Mouse (Mus musculus): Measurements from ENCODE around the gene Daam1.

Daam1 gene

DNA sequence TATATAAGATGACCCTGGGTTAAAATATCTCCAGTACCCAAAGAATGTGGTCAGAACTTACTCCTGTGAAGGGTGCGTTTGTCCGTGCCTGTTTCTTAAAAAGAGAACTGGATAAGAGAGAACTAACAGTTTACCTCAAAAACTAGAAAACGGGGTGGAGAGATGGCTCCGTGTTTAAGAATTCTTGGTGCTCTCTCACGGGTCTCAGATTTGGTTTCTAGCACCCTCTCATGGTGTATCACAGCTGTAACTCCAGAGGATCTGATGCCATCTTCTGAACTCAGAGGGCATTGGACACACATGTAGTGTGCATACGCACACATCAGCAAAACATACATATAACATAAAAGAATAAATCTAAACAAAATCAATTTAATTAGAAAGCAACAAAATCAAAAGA is 181.2 kb downstream of the Daam1 start:
- DNase-seq: no peak

DNA sequence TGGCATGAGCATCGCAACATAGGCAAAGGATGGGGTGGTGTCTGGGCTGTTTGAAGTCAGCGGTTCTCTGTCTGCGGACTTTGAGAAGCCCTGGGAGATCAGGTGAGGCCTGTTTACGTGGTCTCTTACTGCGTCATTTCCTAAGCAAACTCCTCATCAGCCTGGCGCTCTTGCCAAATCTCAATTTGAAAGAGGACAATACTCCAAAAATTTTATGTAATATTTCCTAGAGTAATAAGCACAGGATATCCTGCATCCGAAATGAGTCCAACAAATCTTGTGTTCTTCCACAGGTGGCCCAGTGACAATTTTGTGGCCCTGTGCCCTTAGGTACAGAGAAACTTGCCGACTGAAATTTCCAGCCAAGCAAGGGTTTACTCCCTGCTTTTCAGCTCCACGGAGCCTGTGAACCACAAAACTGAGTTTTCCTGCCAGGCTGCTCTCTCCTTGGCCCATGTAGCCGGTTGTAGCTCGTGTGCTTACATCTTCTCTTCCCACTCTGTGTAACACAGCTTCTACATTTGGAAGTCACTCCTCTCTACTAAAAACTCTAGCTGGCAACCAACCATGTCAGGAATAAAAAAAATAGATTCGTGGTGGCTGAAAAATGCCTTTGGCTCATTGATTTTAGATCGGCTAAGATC is 183.0 kb downstream of the Daam1 start:
- no peak for DNase-seq

DNA sequence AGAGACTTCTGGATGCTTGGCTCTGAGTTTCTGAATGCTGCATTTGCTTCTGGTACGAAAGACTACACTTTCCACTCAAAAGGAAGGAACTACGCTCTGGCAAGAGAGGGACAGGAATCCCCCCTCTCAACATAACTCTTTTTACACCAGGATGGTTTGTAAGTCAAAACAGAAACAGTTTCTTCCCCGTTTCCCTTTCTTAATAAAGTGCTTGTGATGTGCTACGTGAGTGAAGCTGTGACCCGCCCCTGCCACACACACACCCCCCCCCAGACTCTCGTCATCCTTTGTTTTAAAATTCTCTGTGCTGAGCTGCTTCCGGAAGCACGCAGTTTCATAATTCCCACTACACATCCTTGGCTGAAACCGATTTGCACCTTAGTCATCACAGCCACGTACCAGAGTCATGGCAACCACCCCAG is 183.5 kb downstream of the Daam1 start:
- DNase-seq: no peak

DNA sequence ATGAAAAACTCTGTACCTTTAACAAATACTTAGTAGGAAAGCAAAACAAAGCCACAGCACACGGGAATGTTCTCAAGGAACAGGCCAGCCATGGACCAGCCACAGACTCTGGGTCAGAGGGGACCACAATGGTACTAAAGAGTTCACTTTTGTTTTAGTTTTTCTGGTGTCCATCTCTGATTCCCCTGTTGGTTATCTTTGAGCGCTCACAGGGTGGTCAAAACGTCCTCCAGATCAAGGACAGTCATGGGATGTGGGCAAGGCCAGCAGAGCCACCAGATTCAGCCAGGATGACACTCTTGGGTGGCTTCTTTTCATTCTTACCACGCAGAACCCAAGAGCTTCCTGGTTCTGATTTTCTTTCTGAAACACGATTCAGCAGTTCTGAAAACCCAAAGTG is 184.4 kb downstream of the Daam1 start:
- no peak for DNase-seq

DNA sequence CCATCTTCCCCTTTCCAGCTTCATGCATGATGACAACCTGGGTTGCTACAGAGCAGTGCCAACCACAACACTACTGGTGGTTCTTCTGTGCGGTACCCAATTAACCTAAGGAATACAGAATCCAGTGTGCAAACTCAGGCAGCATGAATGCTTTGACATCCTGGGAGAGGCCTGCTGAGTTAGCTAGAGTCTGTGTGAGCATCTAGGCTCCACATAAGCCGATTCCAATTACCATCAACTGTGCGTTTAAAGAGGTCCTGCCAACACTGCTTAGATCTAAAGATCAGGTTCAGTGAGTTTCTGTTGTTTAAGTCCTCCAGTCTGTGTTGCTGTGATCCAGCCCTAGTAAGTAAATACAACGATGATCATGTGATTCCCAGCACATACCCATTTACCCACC is 189.4 kb downstream of the Daam1 start:
- no peak for DNase-seq

DNA sequence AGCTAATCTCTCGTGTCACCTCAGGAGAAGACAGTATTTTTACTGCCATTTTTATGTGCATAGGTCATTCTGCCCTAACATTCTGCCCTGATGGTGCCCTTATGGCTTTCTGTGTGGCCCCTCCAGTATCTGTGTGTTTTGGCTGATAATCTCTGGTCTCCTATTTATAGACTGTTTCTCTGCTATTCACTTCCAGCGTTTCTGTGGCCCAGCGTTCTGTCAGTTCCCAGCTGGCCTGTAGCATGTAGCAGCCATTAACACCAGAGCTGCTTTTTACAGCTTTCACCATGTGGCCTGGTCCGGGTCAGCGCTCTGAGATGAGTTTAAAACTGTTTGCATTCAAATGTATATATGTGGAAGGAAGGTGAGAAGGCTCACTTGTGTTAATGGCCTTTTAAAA is 190.7 kb downstream of the Daam1 start:
- DNase-seq: no peak

DNA sequence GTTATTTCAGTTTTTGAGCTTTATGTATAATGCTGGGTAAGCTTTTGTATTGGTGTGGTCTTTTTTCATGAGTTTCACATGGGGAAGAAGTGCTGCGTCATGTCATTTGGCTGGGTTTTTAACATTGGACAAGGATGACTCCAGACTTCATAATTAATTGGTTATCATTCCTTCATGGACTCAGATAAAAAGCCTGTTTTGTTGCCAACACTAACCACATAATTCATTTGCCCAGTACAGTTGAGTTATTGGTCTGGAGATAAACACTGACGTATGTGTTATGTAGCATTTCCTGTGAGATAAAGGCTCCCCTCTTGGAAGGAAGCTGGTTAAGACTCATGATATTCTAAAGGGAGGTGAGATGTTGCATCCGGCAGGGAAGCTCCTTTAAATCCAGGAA is 191.9 kb downstream of the Daam1 start:
- DNase-seq: no peak

DNA sequence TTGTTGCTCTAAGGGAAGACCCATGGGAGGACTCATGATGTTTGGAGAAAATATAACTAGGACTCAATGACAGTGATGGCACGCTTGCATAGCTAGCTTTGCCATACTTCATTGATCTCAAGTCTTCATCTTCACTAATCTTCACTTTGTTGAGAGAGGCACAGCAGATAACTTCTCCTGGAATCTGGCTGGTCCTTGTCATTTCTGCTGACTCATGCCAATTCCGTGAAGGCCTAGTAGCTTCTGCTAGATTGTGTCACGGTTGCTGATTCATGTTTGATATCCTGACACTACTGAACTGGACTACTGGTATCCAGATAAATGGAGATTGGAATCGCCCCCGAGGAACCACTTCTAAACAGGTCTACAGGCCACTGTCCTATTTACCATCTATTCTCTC is 192.7 kb downstream of the Daam1 start:
- DNase-seq: no peak

DNA sequence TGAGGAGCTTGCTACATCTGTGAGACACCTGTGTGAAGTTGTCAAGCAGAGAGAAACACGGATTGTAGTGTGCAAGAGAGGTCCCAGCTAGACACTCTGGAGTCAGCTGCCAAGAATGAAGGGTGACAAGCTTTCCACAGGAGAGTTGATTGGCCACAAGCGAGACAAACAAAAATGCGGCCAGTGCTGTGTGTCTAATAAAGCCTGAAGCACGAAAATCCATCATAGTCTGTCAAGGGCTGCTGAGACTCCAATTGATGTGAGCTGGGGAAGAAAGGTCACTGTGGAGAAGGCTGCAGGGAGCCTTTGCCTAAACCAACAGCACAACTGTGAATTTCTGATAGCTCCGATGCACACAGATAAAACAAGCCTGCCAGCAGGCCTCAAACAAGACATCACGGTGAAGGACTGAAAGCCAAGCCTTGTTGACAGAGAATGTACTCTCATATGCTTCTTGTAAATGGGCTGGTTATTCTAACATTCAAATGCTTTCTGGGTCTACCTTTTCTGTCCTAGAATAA is 194.5 kb downstream of the Daam1 start:
- DNase-seq: no peak

DNA sequence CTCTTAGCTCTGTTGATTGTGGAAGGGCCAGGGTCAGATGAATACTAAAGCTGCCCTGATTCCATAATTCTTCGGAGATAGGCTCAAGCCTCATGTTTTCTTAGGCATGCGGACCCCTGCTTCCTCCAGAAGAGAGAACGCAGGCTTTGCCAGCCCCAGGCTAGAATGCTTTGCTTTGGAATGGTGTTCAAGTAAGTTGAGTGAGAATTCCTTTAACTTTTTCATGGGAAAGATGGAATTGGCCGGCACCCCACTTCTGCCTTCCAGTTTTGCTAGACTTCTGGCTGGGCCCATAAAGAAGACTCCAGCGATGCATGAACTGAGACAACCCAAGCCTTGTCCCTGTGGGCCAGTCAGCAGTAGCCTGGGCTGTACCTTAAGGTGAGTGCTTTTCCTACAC is 200.3 kb downstream of the Daam1 start:
- DNase-seq: no peak

DNA sequence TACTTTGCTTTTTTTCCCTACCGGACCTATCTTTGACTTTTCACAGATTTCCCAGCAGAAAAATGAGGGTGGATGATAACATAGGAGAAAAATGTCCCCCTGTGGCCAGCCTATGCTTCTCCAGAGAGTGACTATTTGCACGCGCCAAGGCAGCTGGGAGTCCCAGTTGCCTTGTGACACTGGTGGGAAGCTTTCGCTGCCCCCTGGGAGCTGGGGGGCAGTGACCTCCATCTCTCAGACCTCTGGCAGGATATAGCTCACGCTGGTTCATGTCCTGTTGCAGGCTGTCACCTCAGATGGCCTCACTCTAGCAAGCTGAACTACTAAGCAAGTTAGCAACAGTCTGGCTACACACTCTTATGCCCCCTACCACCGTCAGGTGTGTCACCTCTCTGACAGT is 200.9 kb downstream of the Daam1 start:
- no peak for DNase-seq

DNA sequence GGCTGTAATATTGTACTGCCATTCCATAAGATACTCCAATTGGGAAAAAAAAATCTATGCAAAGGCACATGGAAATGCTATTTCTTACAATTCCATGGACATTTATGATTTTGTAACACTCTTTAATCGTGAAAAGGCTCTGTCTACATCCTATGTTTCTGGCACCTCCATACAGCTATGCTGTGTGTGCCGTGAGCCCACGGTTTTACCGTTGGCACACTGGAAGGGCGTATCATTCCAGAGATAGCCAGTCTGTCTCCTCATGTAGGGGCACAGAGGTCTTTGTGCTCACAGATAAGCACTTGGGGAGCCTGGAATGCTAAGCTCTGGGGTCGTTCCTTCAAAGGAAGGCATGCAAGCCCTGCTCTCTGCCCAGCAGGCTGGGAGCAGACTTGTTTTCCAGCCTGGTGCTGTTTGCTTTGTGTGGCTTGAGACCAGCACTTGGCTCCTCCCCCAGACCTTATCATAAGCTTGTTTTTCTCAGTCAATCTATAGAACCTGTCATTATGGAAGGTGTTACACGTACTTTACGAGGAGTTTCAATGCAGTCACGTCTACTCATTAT is 205.3 kb downstream of the Daam1 start:
- no peak for DNase-seq

DNA sequence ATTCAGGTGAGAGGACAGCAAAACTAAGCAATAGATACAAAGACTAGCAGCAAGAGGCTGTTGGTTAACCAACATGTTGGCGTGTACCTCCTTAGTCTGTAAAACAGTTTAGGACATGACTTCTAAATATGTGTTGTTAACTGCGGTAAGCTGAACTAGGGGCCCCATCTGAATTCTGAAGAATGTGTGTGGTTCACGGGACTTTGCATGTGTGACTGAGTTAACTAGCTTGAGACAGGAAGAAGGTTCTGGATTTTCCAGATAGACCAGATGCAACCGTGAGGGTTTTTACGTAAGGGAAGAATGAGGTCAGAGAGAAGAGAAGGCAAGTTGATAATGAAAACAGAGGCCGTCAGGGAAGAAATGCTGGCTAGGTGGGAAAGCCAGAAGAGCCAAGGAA is 206.2 kb downstream of the Daam1 start:
- DNase-seq: no peak

DNA sequence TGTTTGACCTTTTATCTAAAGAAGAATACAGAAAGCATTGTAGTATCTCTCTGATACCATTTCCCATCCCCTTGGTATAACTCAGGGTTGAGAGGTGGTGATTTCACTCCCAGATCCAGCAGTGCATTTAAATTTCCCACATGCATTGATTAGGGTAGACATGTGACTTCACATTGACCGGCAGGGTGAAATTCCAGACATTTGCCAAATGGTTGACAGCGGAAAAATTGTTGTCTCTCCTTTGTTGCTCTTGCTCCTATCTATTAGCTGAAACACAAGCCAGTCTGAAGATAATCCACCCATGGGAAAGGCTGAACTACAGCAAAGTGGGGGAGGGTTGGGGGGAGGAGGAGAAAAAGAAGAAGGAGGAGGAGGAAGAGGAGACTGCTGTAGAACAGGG is 208.0 kb downstream of the Daam1 start:
- DNase-seq: no peak

DNA sequence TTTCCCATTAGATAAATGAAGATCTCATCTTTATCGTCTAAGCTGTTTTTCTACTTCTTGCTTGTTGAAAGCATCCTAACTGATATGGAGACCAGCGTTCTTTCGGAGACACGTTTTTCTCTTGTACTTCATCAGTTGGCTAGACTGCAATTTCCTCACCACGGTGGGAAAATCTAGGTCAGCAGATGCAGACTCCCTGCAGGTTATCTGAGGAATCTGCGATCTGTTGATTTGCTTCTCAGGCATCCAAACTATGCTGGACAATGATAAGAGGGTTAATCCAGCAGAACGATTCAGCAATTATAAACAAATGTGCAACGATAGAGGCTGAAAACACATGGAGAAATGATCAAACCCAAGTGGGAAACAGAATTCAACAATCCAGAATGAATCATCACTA is 208.6 kb downstream of the Daam1 start:
- no peak for DNase-seq

DNA sequence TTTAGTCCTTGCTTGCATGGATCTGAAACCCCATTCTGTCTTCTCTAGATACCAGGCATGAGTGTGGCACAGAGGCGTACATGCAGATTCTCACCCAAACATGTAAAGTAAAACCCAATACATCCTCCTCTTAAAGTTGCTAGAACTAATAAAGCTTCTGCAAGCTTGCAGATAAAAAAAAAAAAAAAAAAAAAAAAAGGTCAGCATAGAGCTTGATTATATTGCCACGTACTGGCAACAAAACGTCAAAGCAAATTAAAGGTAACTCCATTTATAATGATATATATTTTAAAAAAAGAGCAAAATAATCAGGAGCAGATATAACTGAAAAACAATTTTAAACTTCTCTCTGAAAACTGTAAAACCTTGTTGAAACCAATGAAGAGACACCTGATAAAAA is 210.4 kb downstream of the Daam1 start:
- DNase-seq: no peak

All from thymus, postnatal 14 days (tissue).